Mouse (Mus musculus) mouse embryonic stem cell (cell line): Measurements from ENCODE around the gene Hexdc.

Experiments
- in situ Hi-C, 2 experiments: fragments of 300-500 bp; cut with MboI; formaldehyde crosslinking; loops; 1 replicate in 1 of 2; 3 replicates in 1 of 2; pipeline ENCODE4 v1.14.3; 2019 to 2020; ENCODE audit warnings: low sequenced_read_pairs in 2 of 2, low pct_unique_long_range_greater_than_20kb in 1 of 2, mixed read lengths in 1 of 2; ENCODE audit not compliant: unreplicated experiment in 1 of 2

Gene Hexdc

GRCm38 (mm10) chr11:121220771-121221170 lies 16.5 kb downstream of the Hexdc start:
- in situ Hi-C loops = no loop called here

- in situ Hi-C loops = no loop called here
These were observed 17.2 kb downstream of the Hexdc start for GRCm38 (mm10) chr11:121221321-121222010.

- in situ Hi-C loops = no loop called here
These were observed 24.1 kb downstream of the Hexdc start for GRCm38 (mm10) chr11:121228129-121229017.

GRCm38 (mm10) chr11:121229018-121229439 lies 24.8 kb downstream of the Hexdc start, which contains the start of gene Cybc1:
Gene Cybc1, minus strand, starts transcription at chr11:121229322.
- in situ Hi-C loops = no loop called here

- in situ Hi-C loops = no loop called here
These were observed 27.0 kb downstream of the Hexdc start for GRCm38 (mm10) chr11:121231191-121231590.

- in situ Hi-C loops = no loop called here
These were observed 27.5 kb downstream of the Hexdc start for GRCm38 (mm10) chr11:121231628-121232291.

- in situ Hi-C loops = no loop called here
These were observed 28.5 kb downstream of the Hexdc start for GRCm38 (mm10) chr11:121232706-121233105.

- in situ Hi-C loops = no loop called here
These were observed 31.4 kb downstream of the Hexdc start for GRCm38 (mm10) chr11:121235475-121236238.

- in situ Hi-C loops = no loop called here
These were observed 32.5 kb downstream of the Hexdc start, which contains the start of gene Narf for GRCm38 (mm10) chr11:121236564-121237344. Gene Narf, plus strand, starts transcription at chr11:121237253.

GRCm38 (mm10) chr11:121237345-121238128 lies 33.3 kb downstream of the Hexdc start:
- in situ Hi-C loops = no loop called here

GRCm38 (mm10) chr11:121239669-121240068 lies 35.4 kb downstream of the Hexdc start:
- in situ Hi-C loops = no loop called here

GRCm38 (mm10) chr11:121250196-121250595 lies 46.0 kb downstream of the Hexdc start:
- in situ Hi-C loops = no loop called here

- in situ Hi-C loops = no loop called here
These were observed 55.2 kb downstream of the Hexdc start, which contains the start of gene Foxk2 for GRCm38 (mm10) chr11:121259160-121260100. Gene Foxk2, plus strand, starts transcription at chr11:121259990.

- in situ Hi-C loops = no loop called here
These were observed 56.1 kb downstream of the Hexdc start for GRCm38 (mm10) chr11:121260211-121260906.

GRCm38 (mm10) chr11:121261074-121261473 lies 56.8 kb downstream of the Hexdc start:
- in situ Hi-C loops = no loop called here
